Mouse (Mus musculus) kidney, embryonic 15.5 days (tissue): Measurements from ENCODE around the gene Batf3. TPM values are rescaled to one million over a fixed set of nuclear protein-coding genes. Genes with fewer than 3 reads are reported as not detected.

Experiments
- ATAC-seq: fragments of 200-750 bp; cut with Nextera tagmentation; replicated peaks from 2 replicates; pipeline ENCODE4 v1.8.0; 2017; ENCODE audit warnings: moderate TSS enrichment; ENCODE audit not compliant: low FRiP score
- H3K27ac ChIP-seq: fragments of 300-500 bp; sonication (generic); 2 replicates; pipeline ENCODE4 v1.5.1; 2015; ENCODE audit warnings: mild to moderate bottlenecking, inconsistent platforms
- H3K27me3 ChIP-seq: fragments of 300-500 bp; sonication (generic); 2 replicates; pipeline ENCODE4 v1.6.1; 2015; ENCODE audit warnings: inconsistent platforms
- H3K36me3 ChIP-seq: fragments of 300-500 bp; sonication (generic); 2 replicates; pipeline ENCODE4 v1.6.1; 2015; ENCODE audit warnings: inconsistent platforms
- H3K4me1 ChIP-seq: fragments of 300-500 bp; sonication (generic); 2 replicates; pipeline ENCODE4 v1.6.1; 2015; ENCODE audit warnings: inconsistent platforms
- H3K4me2 ChIP-seq: fragments of 300-500 bp; sonication (generic); 2 replicates; pipeline ENCODE4 v1.6.1; 2015; ENCODE audit warnings: moderate library complexity, mild to moderate bottlenecking, inconsistent platforms
- H3K4me3 ChIP-seq: fragments of 300-500 bp; sonication (generic); replicated peaks from 2 replicates; pipeline ENCODE4 v1.5.1; 2015; ENCODE audit warnings: mild to moderate bottlenecking, inconsistent platforms
- H3K9ac ChIP-seq: fragments of 300-500 bp; sonication (generic); 2 replicates; pipeline ENCODE4 v1.6.1; 2015; ENCODE audit warnings: mild to moderate bottlenecking, inconsistent platforms
- H3K9me3 ChIP-seq: fragments of 300-500 bp; sonication (generic); replicated peaks from 2 replicates; pipeline ENCODE4 v1.6.1; 2016; ENCODE audit warnings: inconsistent platforms
- WGBS: fragments of 180-500 bp; shearing (Covaris S2); methylation state at CpG from one replicate; pipeline ENCODE4 v1.1.7; 2015; ENCODE audit warnings: mixed read lengths; 5-methylcytosine and 5-hydroxymethylcytosine counted together
- polyA plus RNA-seq: library from polyadenylated mRNA; unstranded; fragments of >200 nt; fragmentation: Nextera tagmentation; extraction: Ambion mirVana; gene quantifications from 2 replicates; pipeline ENCODE4 v1.2.1, GENCODE M21; 2015

The Batf3 gene
- polyA plus RNA-seq = 12.5 and 13.7 TPM in 2 replicates

DNA sequence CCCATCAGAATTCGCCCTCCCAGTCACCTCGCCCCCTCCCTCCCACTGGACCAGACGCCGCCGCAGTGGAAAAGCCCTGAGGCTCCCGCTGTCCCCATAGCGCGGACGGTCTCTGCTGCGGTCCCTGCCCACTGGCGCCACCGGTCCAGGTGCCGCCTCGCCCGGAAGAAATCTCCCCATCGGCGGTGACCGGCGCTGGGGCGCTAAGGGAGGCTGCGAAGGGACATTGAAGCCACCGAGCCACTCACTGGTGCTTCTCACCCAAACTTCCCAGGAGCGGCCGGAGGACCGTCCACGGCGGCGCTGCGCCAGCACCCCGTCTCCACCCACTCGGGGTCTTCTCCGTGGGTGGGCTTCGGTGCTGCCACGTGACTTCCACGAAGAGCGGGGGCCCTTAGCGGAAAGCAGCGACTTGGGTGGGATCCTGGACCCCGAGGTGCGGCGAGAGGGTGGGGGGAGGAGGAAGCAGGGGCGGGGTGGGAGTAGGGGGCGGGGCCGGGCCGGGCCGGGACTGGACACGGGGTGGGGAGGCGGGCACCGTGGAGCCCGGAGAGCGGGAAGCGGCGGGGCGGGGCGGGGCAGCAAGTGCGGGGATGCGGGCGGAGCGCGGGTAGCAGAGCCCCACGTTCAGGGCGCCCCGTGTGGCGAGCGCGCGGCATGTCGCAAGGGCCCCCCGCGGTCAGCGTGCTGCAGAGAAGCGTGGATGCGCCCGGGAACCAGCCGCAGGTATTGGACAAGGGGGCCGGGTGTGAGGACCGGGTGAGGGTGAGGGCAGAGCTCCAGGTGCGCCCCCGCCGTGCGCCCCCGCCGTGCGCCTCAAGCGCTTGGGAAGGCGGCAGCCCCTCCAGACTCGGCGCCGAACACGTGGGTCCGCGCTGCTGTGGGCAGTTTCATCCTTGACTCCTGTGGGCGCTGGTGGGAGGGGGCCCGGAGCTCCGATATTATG lies at the start of gene Batf3:
TSS of gene Batf3 (plus strand) at position 46 of the 946 bp plus-strand sequence.
- peak within 1 kb of the TSS; percentile 100 for H3K4me2 ChIP-seq
- ATAC-seq = peak; percentile 69
- no peaks in the 10 kb centered on the region for H3K9me3 ChIP-seq
- WGBS = under 1% methylated on average over 78 of the region's 95 CpGs
- H3K4me1 ChIP-seq = peaks cover 30% of the 10 kb centered on the region
- peak within 1 kb of the TSS; percentile 71 for H3K4me3 ChIP-seq
- H3K36me3 ChIP-seq = no peaks in the 10 kb centered on the region
- H3K27ac ChIP-seq = peak within 1 kb of the TSS; percentile 71
- 0 out of 2 replicates have a peak, but pooled peaks cover 15% of the 10 kb centered on the region for H3K27me3 ChIP-seq
- H3K9ac ChIP-seq = peak within 1 kb of the TSS; percentile 71

DNA sequence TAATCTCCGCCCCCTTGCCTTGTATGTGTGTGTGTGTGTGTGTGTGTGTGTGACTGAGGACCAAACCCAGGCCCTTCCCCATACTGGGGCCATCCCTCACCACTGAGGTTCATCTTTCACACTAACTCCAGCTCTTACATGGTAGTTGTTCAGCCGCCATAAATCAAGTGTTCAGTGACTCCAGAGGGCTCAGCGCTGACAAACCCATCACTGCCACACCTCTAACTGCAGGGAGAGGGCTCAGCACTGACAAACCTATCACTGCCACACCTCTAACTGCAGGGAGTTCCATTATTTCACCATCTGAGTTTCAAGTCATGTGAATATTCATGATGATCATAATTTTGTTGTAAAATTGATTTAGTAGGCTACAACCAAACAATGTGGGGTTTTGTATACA lies 44.1 kb upstream of the Batf3 start:
- H3K27me3 ChIP-seq = no peaks in the 10 kb centered on the region
- H3K9ac ChIP-seq = no peak overlapping the region
- H3K9me3 ChIP-seq = no peaks in the 10 kb centered on the region
- 62% methylated on average over 3 of the region's 3 CpGs for WGBS
- no peak overlapping the region for H3K4me3 ChIP-seq
- peaks cover 4% of the 10 kb centered on the region; the same call in 1 of the 2 replicates for H3K36me3 ChIP-seq
- 0 out of 2 replicates have a peak, but pooled peaks have one; percentile 36 for ATAC-seq
- no peak overlapping the region for H3K27ac ChIP-seq
- H3K4me1 ChIP-seq = no peaks in the 10 kb centered on the region
- no peak overlapping the region for H3K4me2 ChIP-seq

DNA sequence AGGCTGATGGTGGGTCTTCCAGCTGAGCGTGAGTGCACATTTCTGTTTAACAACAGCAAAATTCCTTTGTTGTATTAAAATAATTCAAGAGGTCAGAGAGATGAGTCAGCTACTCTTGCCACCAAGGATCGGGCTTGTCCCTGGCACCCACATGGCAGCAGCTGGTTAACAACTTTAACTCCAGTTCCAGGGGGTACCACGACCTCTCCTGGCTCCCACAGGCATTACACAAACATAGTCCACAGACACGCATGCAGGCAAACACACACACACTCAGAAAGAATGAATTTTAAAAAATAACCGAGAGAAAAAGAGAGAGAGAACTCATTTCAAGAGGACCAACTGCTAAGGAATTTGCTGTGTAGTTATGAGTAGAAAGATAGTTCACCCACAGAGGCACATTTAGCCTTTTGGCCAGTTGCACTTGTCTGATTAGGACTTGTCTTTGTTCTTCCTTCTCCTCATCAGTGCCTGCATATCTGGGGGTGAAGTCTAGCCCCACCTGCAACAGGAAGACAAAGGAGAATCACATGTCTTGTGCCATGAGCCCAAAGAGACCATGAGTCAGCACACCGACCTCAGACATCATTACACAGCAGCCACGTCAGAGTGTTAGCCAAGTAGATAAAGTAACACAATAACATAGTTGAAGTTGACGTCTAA lies 42.6 kb upstream of the Batf3 start:
- Histone ChIP-seq H3K9ac (no peak overlapping the region), H3K4me2 (no peak overlapping the region), H3K27me3 (no peaks in the 10 kb centered on the region), H3K4me1 (no peaks in the 10 kb centered on the region), H3K36me3 (peaks cover 4% of the 10 kb centered on the region; the same call in 1 of the 2 replicates), H3K27ac (no peak overlapping the region), H3K4me3 (no peak overlapping the region), H3K9me3 (no peaks in the 10 kb centered on the region)
- 75% methylated on average over 8 of the region's 8 CpGs for WGBS
- ATAC-seq = no peak

DNA sequence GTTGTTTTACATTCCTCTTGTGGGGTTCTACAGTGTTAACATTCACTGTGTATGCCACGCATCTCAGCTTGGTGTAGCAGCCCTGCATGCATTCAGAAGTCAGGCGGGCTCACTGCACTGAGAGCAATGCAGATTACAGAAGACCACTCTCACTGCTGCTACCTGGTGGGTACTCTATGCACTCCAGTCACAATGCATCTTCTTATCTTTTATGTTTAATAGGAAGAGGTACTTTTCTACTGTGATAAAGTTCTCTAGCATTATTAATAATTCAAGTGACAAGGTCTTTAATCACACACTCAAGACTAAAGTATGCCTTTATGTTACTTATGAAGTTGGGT lies 42.1 kb upstream of the Batf3 start:
- H3K27me3 ChIP-seq = no peaks in the 10 kb centered on the region
- no peak overlapping the region for H3K4me3 ChIP-seq
- H3K4me2 ChIP-seq = no peak overlapping the region
- no peaks in the 10 kb centered on the region for H3K4me1 ChIP-seq
- H3K9me3 ChIP-seq = no peaks in the 10 kb centered on the region
- no peak overlapping the region for H3K27ac ChIP-seq
- peaks cover 4% of the 10 kb centered on the region; the same call in 1 of the 2 replicates for H3K36me3 ChIP-seq
- no peak for ATAC-seq
- no peak overlapping the region for H3K9ac ChIP-seq
- 86% methylated on average over 2 of the region's 2 CpGs for WGBS

DNA sequence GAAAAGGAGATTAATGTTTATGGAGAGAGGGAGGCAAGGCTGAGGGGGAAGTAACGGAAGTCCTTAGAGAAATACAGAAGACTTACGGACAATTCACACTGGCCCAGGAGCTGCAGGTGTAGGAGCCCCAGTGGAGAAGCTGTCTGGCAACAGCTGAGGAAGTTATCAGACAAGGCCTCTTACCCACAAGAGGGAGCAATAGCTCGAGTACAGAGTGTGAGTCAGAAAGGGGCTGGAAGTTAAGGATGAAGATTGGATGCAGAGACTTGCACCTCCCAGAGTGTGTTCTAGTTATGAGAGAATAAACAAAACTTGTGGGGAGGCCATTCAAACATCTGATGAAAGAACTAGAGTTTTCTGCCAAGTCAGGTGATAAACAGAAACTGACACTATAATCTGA lies 40.2 kb upstream of the Batf3 start:
- H3K9me3 ChIP-seq = no peaks in the 10 kb centered on the region
- H3K36me3 ChIP-seq = peaks cover under 1% of the 10 kb centered on the region; the same call in 1 of the 2 replicates
- no peak overlapping the region for H3K4me2 ChIP-seq
- no peak overlapping the region for H3K27ac ChIP-seq
- 61% methylated on average over 3 of the region's 3 CpGs for WGBS
- H3K9ac ChIP-seq = no peak overlapping the region
- H3K27me3 ChIP-seq = no peaks in the 10 kb centered on the region
- no peak for ATAC-seq
- no peaks in the 10 kb centered on the region for H3K4me1 ChIP-seq
- no peak overlapping the region for H3K4me3 ChIP-seq

DNA sequence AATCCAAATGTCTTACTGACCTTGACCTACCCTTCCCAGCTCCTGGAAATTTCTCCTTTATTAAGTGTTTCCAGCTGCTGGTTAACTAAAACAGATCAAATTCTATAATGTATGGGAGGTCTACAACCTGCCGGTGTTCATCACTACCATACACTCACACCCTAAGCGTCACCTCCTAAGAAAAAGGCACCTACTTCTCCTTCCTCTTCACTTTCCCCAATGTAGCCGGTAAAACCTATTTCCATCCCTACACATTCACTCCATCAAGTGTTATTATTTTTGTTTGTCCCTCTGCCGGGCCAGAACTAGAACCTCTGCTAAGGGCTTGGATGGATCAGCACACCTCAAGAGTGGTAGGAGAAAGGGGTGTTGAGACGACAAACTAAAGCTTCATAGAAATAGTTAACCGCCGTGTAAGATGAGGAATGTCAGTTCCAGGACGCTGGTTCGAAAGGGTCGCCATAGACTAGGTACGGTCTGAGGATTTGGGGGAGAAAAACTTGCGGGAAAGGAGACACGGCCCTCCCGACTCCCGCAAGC lies 35.3 kb upstream of the Batf3 start:
- peak overlapping the region; percentile 57 for H3K9ac ChIP-seq
- no peak; the same call in 1 of the 2 replicates for ATAC-seq

DNA sequence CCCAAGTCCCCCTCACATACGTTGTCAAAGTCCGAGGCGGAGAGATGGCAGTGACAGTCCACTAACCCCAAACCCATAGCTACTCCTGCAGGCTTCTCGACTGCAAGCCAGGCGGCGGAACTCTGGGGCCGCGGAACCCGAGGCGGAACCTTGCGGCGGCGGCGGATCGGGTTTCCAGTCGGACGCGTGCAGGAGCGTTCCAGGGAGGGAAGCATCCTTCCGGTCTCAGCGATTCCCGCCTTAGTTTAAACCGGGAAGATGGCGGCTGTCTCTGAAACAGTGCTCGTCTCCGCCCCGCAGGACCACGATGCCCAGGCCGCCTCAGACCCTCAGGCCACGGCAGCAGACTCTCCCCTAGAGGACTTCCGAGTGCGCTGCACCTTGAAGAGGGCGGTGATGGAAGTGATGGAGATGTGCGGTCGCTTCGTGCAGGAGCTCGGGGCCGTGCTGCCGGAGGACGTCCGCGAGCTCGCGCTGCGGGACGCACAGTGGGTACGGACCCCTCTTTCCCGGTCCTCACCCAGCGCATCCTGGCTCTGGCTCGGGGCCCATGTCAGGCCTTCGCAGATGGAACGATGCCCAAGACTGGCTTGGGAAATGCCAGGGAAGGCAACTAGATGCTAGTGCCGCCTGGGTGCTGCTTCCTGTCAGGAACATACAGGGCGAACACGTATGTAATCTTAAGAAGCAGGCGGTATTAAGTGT lies 34.7 kb upstream of the Batf3 start, which contains the start of the genes Tatdn3 and Nsl1:
TSS of gene Tatdn3 (minus strand) at position 152 of the 705 bp plus-strand sequence.
TSS of gene Nsl1 (plus strand) at position 232 of the 705 bp plus-strand sequence.
- Histone ChIP-seq H3K4me2 (peak within 1 kb of the TSS; percentile 88), H3K9me3 (no peaks in the 10 kb centered on the region), H3K4me1 (peaks cover 20% of the 10 kb centered on the region), H3K4me3 (peak within 1 kb of the TSS; percentile 98), H3K27me3 (no peaks in the 10 kb centered on the region), H3K27ac (peak within 1 kb of the TSS; percentile 76), H3K36me3 (peaks cover 31% of the 10 kb centered on the region), H3K9ac (peak within 1 kb of the TSS; percentile 94)
- peak; percentile 91 for ATAC-seq
- WGBS = under 1% methylated on average over 56 of the region's 56 CpGs

More for the DNA sequence above, 35.3 kb upstream of the Batf3 start:
- Histone ChIP-seq H3K4me1 (peaks cover 20% of the 10 kb centered on the region), H3K27ac (peak overlapping the region; percentile 76; the same call in 1 of the 2 replicates), H3K27me3 (no peaks in the 10 kb centered on the region), H3K9me3 (no peaks in the 10 kb centered on the region), H3K4me2 (peak overlapping the region; percentile 88), H3K4me3 (peak overlapping the region; percentile 98), H3K36me3 (peaks cover 25% of the 10 kb centered on the region)
- WGBS = 4% methylated on average over 15 of the region's 15 CpGs

DNA sequence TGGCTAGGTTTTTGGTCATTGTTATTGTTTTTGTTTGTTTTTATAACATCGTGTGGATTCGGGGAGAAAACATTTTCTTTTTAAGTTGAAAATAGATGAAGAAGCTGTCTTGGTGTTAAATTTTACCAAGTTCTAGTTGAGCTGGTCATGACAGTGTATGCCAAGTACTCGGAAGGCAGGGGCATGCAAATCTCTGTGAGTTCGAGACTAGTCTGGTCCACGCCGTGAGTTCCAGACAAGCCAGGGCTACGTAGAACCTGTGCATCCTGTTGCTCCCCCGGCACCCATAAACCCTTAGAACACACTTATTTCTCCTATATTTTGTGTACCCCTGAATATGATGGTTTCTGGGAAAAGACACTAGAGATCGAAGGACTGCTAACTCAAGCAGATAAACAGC lies 33.9 kb upstream of the Batf3 start:
- Histone ChIP-seq H3K27me3 (no peaks in the 10 kb centered on the region), H3K9me3 (no peaks in the 10 kb centered on the region), H3K27ac (no peak overlapping the region), H3K4me1 (peaks cover 20% of the 10 kb centered on the region), H3K4me2 (peak overlapping the region; percentile 88), H3K4me3 (peak overlapping the region; percentile 98), H3K9ac (peak overlapping the region; percentile 94), H3K36me3 (peaks cover 39% of the 10 kb centered on the region)
- ATAC-seq = no peak
- WGBS = 62% methylated on average over 9 of the region's 9 CpGs

DNA sequence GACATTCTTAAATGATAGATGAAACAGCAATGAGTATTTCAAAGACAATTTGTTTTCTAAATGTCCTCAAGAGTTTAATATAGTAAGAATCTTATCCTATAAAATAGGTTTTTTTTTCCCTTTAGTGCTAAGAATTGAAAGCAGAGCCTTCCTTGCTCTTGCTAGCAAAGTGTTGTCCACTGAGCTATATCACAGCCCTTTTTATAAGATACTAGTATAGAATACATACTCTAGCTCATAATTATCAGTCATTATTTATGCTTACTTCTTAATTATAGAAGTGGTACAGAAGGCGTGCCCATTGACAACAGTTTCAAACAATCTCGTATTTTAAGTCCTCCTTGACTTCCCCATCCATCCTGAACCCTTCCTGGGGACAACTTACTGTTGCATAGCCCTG lies 33.1 kb upstream of the Batf3 start:
- Histone ChIP-seq H3K27me3 (no peaks in the 10 kb centered on the region), H3K9ac (no peak overlapping the region), H3K36me3 (peaks cover 47% of the 10 kb centered on the region), H3K9me3 (no peaks in the 10 kb centered on the region), H3K4me3 (no peak overlapping the region), H3K4me2 (no peak overlapping the region), H3K27ac (no peak overlapping the region), H3K4me1 (peaks cover 20% of the 10 kb centered on the region)
- 87% methylated on average over 2 of the region's 2 CpGs for WGBS
- no peak for ATAC-seq

DNA sequence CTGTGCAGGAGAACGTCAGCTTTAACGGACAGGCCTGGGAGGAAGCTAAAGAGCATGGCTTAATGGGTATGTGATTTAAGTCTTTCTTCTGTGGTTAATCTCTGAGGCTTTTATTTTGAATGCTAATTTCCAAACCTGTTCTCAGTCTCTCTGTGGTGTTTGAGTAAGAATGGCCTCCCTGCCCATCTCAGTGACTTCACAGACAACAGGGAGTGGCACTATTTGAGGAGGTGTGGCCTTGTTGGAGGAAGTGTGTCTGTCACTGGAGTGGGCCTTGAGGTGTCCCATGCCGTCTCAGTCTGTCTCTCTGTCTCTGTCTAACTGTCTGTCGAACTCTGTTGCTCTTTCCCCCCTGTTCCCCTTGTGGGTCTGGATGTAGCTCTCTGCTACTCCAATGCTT lies 32.5 kb upstream of the Batf3 start:
- no peak for ATAC-seq
- WGBS = 83% methylated on average over 4 of the region's 4 CpGs

DNA sequence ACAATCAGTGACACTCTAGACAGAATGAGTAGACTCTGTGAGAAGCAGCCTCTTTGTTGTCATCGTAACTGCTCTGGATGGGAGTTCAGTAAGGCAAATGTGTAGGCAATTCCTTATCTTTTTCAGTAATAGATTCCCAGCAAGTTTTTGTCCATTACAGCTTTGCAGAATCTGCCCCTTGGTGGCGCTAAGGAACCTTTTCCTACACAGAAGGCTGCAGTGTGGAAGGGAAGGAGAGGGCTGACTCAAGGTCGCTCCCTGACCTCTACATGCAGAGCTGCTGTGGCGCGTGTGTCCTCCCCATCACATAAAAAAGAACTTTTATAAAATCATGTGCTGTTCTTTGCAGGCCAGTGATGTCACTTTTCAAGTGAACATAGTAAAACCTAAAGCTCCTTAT lies 29.3 kb upstream of the Batf3 start:
- Histone ChIP-seq H3K9ac (no peak overlapping the region), H3K27me3 (no peaks in the 10 kb centered on the region), H3K27ac (no peak overlapping the region), H3K4me3 (no peak overlapping the region), H3K4me1 (peaks cover 28% of the 10 kb centered on the region), H3K4me2 (no peak overlapping the region), H3K36me3 (peaks cover 86% of the 10 kb centered on the region), H3K9me3 (no peaks in the 10 kb centered on the region)
- ATAC-seq = no peak
- 83% methylated on average over 5 of the region's 5 CpGs for WGBS

More for the DNA sequence above, 32.5 kb upstream of the Batf3 start:
- Histone ChIP-seq H3K27ac (no peak overlapping the region), H3K4me1 (peaks cover 20% of the 10 kb centered on the region), H3K9me3 (no peaks in the 10 kb centered on the region), H3K4me3 (no peak overlapping the region), H3K4me2 (no peak overlapping the region), H3K9ac (no peak overlapping the region), H3K27me3 (no peaks in the 10 kb centered on the region), H3K36me3 (peaks cover 54% of the 10 kb centered on the region)
